Mouse (Mus musculus) retina, postnatal 1 day (tissue): ENCODE measurements around the gene Cfc1.
A peak's percentile ranks its signal among the peaks of the same experiment; 100 is the strongest.

ENCODE experiments used
- DNase-seq: peaks from one replicate; pipeline ENCODE4 v3.0.0-alpha.2; 2012

The Cfc1 gene

DNA sequence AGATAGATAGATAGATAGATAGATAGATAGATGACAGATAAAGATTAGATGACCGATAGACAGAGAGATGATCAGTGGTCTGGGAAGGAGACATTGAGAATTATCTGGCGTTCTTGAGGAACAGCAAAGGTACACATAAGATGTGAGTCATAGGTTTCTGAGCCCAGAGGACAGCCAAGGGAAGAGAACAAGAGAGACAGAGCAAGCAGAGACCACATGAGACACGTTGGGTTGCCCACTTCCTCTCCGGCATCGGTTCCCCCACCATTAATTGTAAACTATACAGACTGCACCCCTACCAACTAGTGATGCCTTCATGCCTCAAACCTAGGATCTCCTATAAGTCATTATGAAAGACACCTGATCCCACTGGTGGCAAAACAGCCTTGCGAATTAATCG, 18.8 kb downstream of the Cfc1 start:
- no peak for DNase-seq

- DNase-seq: no peak
Measured at GRCm38 (mm10) chr1:34560843-34561242, 25.4 kb downstream of the Cfc1 start, which contains the start of gene Prss40. Prss40 (minus strand) TSS chr1:34560943.

DNA sequence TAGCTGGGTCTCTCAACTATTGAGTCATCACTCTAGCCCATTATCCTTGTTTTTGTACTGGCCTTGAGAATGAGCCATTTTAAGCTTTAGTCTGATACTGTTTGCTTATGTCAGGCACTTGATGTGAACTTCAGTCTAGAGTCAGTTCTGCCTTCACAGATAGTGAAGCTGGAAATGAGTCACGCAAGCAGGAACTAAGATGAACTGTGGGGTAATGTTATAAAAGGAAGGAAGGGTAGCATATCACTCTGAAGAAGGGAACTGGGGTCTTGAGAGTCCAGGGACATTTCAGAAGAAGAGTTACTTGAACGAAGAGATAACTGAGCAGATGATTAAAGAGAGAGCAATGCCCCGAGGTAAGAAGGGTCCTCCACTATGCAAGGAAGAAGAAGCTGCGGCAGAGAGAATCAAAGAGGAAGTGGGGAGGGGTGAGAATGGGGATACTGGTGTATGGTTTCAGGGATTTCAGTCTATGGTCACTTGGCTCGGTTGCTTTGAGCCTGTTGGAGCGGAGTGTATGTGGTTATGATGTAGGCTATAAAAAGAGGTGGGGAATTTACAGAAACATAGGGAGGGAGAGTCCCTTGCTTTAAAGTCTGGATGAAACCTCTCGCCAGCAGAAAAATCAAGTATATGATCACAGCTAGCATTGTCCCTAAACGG, 29.1 kb downstream of the Cfc1 start:
- no peak for DNase-seq

GRCm38 (mm10) chr1:34568120-34568519, 32.7 kb downstream of the Cfc1 start:
- DNase-seq: no peak

GRCm38 (mm10) chr1:34569876-34570275, 34.4 kb downstream of the Cfc1 start:
- no peak for DNase-seq

GRCm38 (mm10) chr1:34571431-34571830, 36.0 kb downstream of the Cfc1 start:
- no peak for DNase-seq

- no peak for DNase-seq
Measured at GRCm38 (mm10) chr1:34573221-34573620, 37.8 kb downstream of the Cfc1 start.

DNA sequence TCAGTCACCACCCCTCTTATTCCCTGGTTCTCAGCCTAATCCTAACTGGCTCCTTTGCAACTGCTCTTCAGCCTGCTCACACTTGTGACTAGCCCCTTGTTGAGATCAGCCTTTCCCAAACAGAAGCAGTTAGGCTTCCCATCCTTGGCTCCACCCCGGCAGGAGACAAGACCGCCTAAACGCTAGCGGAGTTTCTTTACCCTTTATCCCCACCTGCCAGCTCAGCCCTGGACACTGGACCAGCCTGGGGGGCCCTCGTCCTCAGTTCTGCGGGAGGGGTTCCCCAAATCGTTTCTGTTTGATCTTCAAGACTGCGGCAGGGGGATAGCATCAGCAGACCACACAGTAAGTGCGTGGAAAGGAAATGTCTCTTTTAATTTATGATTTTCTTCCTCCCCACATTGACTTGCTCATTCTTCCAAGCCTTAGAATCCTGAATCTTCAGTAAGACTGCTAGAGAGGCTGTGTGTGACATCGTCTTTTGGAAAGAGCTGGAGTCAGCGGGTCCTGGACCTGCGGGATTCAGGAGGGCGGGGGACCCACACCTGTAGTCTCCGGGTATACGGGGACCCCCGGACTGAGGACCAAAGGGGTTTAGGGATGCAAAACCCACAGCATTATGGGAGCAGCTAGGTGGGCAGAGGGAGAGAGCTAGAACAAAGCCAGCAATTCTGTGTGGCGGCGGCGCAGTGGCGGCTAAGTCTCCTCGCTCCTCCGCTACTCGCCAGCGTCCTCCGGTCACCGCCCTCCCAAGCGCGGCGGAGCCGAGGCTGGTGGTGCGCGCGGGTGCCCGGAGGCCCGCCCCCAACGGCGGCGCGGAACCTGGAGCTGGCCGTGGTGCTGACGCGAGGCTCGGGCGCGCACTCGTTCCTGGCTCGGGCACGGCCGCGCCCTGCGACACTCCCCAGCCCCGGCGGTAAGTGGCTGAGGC, 43.7 kb downstream of the Cfc1 start, which contains the start of gene Amer3:
Gene Amer3 (plus strand): TSS at position 807 of the 931 bp plus-strand sequence.
- DNase-seq: peak; percentile 88

- DNase-seq: no peak
Measured at GRCm38 (mm10) chr1:34579782-34580356, 44.4 kb downstream of the Cfc1 start.

DNA sequence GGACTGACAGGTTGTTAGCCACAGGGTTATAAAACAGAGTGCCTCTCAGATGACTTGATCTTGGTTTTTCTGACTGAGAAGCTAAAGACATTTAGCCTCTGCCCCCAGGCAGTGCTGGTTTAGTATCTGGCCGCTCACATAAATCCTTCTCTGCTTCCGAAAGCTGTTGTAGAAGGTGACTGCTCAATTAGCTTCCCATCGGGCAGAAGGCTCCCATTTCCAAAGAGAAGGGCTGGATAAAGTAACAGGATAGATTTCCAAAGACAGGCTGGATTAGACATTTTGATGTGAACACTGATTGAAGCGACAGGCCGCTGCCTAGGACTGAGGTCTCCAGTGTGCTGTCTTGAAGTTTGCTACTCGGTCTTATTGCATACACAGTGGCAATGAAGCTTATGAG, 46.8 kb downstream of the Cfc1 start:
- peak; percentile 66 for DNase-seq

DNA sequence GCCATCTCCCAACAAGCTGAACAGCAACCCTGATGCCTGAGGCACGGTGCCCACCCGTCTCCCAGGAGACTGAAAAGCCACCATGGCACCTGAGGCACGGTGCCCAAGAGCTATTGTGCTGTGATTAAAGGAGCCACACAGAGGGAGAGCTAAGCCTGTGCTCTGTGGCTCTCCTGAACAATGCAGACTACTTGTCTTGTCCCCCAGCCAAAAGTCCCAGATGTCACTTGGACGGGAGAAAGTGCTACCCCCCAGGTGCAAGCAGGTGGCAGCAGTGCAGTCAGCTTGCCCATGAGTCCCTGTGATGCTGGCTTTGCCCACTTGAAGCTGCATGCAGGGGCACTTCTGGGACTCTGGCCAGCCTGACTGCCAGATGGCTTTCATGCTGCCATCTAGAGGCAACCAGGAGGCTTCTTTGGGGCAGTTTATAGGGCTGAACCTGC, 48.4 kb downstream of the Cfc1 start:
- DNase-seq: peak; percentile 63

GRCm38 (mm10) chr1:34584736-34585135, 49.3 kb downstream of the Cfc1 start:
- no peak for DNase-seq

GRCm38 (mm10) chr1:34587298-34588096, 52.0 kb downstream of the Cfc1 start:
- no peak for DNase-seq
